Mouse (Mus musculus): ENCODE measurements around the gene Hmgcs2. TPM values are rescaled to one million over a fixed set of nuclear protein-coding genes. Genes with fewer than 3 reads are reported as not detected.

Hmgcs2 gene
- not detected in 2 replicates for polyA plus RNA-seq (2011; ENCODE audit: insufficient read length, low read depth, missing spikeins)

DNA sequence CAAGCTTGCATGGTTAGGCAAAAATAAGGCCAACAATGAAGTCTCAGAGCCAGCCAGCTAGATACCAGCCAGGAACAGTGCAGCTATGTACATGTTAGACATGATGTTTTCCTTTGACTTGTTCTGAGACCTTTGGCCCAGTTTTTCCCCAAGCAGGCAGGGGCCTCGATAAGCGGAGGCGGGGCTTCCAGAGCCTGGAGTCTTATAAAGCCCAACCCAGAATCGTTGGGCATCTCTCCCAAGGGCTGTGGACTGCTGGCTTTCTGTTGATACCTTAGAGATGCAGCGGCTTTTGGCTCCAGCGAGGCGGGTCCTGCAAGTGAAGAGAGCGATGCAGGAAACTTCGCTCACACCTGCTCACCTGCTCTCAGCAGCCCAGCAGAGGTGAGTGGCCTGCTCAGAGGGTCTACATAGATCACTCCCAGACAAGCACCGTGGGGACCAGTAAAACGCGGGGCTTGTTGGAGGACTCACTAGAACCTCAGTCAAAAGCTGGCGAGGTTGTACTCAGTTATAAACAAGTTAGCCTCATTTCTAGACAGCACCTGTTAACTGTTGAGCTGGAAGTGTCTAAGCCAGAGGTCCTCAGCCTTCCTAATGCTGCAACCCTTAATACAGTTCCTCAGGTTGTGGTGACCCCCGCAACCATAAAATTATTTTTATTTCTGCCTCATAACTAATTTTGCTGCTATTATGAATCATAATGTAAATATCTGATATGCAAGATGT, at the start of gene Hmgcs2:
TSS of gene Hmgcs2 (plus strand) at position 232 of the 729 bp plus-strand sequence.
- Histone ChIP-seq H3K27ac (ENCODE audit: insufficient read depth, low read length) (no peak within 1 kb of the TSS), H3K4me1 (ENCODE audit: control insufficient read depth, insufficient read depth, low read length) (no peaks in the 10 kb centered on the region), H3K4me3 (ENCODE audit: insufficient read depth, low read length) (no peak within 1 kb of the TSS)
- TF ChIP-seq CTCF (IDR thresholded peaks at IDR 0.05; ENCODE audit: borderline replicate concordance, insufficient read depth, low read length) (no peak), POLR2A (IDR thresholded peaks at IDR 0.05; ENCODE audit: low read depth, low read length) (no peak)

DNA sequence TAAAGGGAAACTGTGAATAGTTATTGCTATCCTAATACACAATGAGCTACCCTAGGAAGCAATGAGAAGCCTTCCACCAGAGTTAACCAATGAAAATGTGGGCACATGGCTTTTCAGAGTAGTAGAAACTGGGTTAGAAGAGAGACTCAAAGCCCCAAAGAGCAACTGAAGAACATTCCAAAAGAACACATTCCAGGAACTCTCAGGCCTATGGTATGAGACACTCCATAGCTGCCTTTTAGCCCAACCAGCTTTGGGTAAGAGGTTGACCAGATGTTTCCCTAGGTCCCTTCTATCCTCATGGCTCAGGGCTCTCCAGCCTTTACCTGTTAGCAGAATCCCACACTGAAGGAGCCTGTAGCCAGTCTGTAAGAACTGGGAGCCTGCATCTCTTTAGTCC, 46.7 kb upstream of the Hmgcs2 start:
- TF ChIP-seq CTCF (IDR thresholded peaks at IDR 0.05; ENCODE audit: borderline replicate concordance, insufficient read depth, low read length) (no peak), POLR2A (IDR thresholded peaks at IDR 0.05; ENCODE audit: low read depth, low read length) (no peak)
- no peak overlapping the region for H3K27ac ChIP-seq (ENCODE audit: insufficient read depth, low read length)

DNA sequence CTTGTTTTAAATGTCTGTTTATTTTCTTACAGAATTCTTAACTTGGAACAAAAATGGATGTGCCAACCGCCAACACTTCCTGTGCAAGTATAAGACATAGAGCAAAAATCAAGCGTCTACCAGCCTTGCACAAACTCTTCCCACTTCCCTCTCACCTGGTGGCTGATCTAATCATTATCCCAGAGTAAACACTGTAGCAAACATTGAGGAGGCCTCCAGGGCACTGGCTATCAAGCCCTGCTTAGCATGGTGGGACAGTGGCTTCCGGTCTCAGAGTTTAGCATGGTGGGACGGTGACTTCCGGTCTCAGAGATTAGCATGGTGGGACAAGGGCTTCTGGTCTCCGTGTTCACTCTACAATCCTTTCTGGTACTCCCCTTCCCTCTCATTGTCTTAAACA, 44.0 kb upstream of the Hmgcs2 start:
- H3K4me1 ChIP-seq (ENCODE audit: control insufficient read depth, insufficient read depth, low read length) = no peaks in the 10 kb centered on the region
- no peak for TF ChIP-seq CTCF (IDR thresholded peaks at IDR 0.05; ENCODE audit: borderline replicate concordance, insufficient read depth, low read length)
- no peak for TF ChIP-seq POLR2A (IDR thresholded peaks at IDR 0.05; ENCODE audit: low read depth, low read length)
- H3K4me3 ChIP-seq (ENCODE audit: insufficient read depth, low read length) = no peak overlapping the region
- no peak overlapping the region for H3K27ac ChIP-seq (ENCODE audit: insufficient read depth, low read length)

More for the DNA sequence above, 46.7 kb upstream of the Hmgcs2 start:
- Histone ChIP-seq H3K4me3 (ENCODE audit: insufficient read depth, low read length) (no peak overlapping the region), H3K4me1 (ENCODE audit: control insufficient read depth, insufficient read depth, low read length) (no peaks in the 10 kb centered on the region)

DNA sequence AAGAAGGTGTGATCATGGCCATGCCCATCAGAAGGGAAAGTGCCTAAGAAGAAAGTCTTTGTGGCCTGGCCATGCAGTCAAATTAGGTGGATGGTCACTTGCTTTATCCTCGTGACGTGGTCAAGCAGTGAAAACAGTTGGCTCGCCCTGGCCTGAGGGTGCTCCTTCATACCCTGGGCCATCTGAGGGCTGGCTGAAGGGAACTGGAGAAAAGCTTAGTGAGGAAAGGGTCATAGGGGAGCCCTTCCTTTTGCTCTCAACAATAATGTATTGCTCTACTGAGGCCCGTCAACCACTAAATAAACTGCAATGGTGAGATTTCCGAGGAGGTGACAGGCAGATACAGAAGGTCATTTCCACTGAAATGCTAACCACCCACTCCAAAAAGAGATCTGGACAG, 43.0 kb upstream of the Hmgcs2 start:
- no peak overlapping the region for H3K4me3 ChIP-seq (ENCODE audit: insufficient read depth, low read length)
- TF ChIP-seq POLR2A (IDR thresholded peaks at IDR 0.05; ENCODE audit: low read depth, low read length) (no peak), CTCF (IDR thresholded peaks at IDR 0.05; ENCODE audit: borderline replicate concordance, insufficient read depth, low read length) (no peak)
- no peak overlapping the region for H3K27ac ChIP-seq (ENCODE audit: insufficient read depth, low read length)
- no peaks in the 10 kb centered on the region for H3K4me1 ChIP-seq (ENCODE audit: control insufficient read depth, insufficient read depth, low read length)

DNA sequence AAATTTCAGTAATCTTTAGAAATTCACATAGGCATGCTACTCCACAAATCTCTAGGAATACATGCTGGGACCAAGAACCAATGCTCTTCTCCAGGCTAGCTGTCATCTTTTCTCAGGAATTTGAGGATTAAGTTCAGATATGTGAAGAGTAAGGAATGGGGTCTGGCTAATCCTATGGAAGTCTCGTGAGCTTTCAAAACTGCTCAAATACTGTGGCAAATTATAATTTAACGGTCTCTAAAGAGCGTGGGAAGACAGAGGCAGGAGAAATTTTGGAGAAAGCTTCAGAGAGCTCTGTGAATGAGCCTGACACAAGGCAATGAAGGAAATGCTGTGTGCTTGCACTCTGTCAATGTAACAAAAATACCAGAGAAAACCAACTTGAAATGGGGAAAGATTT, 42.1 kb upstream of the Hmgcs2 start:
- no peak overlapping the region for H3K4me3 ChIP-seq (ENCODE audit: insufficient read depth, low read length)
- H3K27ac ChIP-seq (ENCODE audit: insufficient read depth, low read length) = no peak overlapping the region
- H3K4me1 ChIP-seq (ENCODE audit: control insufficient read depth, insufficient read depth, low read length) = no peaks in the 10 kb centered on the region
- TF ChIP-seq POLR2A (IDR thresholded peaks at IDR 0.05; ENCODE audit: low read depth, low read length) = no peak
- no peak for TF ChIP-seq CTCF (IDR thresholded peaks at IDR 0.05; ENCODE audit: borderline replicate concordance, insufficient read depth, low read length)

DNA sequence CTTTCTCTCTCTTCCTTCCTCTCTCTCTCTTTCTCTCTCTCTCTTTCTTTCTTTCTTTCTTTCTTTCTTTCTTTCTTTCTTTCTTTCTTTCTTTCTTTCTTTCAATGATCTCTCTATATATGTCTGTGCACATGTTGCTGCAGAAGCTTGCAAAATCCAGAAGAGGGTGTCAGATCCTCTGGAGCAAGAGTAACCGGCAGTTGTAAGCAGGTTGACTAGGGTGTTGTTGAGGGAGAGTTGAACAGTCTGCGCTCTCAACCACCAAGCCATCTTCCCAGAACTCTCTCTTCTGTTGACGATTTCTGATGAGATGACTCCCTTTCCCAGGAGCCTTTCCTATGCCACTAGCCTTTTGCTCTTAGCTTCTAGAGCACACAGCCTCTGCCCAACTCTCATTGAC, 38.2 kb upstream of the Hmgcs2 start:
- no peak overlapping the region for H3K27ac ChIP-seq (ENCODE audit: insufficient read depth, low read length)
- TF ChIP-seq POLR2A (IDR thresholded peaks at IDR 0.05; ENCODE audit: low read depth, low read length) (no peak), CTCF (IDR thresholded peaks at IDR 0.05; ENCODE audit: borderline replicate concordance, insufficient read depth, low read length) (no peak)
- no peak overlapping the region for H3K4me3 ChIP-seq (ENCODE audit: insufficient read depth, low read length)
- no peaks in the 10 kb centered on the region for H3K4me1 ChIP-seq (ENCODE audit: control insufficient read depth, insufficient read depth, low read length)

DNA sequence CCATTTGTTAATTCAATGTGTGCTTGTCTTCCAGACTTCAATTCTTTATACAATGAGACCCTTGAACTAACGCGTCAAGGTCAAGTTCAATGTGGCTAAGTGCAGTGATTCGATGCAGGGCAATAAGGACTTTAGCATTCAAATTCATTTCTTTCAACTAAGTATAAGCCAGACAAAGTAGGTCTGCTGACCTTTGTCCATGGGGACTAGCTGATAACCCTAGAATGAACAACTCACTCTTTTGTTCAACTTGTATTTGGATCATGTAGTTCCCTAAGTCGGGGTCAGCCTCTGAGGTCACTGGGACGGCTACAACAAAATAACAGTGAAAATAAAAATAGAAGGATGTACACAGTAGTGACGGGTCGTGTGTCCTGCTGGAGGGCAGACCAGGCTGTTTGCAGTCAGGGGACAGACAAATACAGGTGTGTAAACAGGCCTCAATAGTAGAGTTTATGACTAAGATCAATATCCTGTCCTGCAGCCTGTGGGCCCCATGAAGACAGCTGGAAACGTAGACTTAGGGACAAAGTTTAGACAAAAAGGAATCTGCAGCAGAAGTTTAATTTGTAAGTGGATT, 37.7 kb upstream of the Hmgcs2 start:
- TF ChIP-seq POLR2A (IDR thresholded peaks at IDR 0.05; ENCODE audit: low read depth, low read length) = no peak
- no peak for TF ChIP-seq CTCF (IDR thresholded peaks at IDR 0.05; ENCODE audit: borderline replicate concordance, insufficient read depth, low read length)

DNA sequence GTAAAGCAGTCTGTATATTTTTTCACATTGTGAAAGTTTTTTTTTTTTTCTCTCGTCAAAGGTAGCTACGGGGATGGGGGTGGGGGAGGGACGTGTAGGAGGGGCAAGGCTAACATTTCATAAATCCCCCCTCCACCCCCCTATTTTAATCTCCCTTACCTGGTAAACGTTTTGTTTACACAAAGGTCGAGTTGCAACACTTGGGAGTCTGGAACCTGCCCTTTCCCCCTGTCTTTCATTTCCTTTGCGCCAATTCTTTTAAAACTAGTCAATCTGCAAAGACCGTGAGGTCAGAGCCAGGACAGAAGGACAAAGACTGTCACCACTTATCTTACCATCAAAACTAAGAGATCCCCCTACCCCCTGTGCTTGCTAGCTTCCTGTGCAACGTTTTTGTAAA, 34.3 kb upstream of the Hmgcs2 start:
- Histone ChIP-seq H3K4me3 (ENCODE audit: insufficient read depth, low read length) (no peak overlapping the region), H3K4me1 (ENCODE audit: control insufficient read depth, insufficient read depth, low read length) (no peaks in the 10 kb centered on the region), H3K27ac (ENCODE audit: insufficient read depth, low read length) (no peak overlapping the region)
- TF ChIP-seq CTCF (IDR thresholded peaks at IDR 0.05; ENCODE audit: borderline replicate concordance, insufficient read depth, low read length) = no peak
- no peak for TF ChIP-seq POLR2A (IDR thresholded peaks at IDR 0.05; ENCODE audit: low read depth, low read length)

More for the DNA sequence above, 37.7 kb upstream of the Hmgcs2 start:
- Histone ChIP-seq H3K4me1 (ENCODE audit: control insufficient read depth, insufficient read depth, low read length) (no peaks in the 10 kb centered on the region), H3K4me3 (ENCODE audit: insufficient read depth, low read length) (no peak overlapping the region), H3K27ac (ENCODE audit: insufficient read depth, low read length) (no peak overlapping the region)

DNA sequence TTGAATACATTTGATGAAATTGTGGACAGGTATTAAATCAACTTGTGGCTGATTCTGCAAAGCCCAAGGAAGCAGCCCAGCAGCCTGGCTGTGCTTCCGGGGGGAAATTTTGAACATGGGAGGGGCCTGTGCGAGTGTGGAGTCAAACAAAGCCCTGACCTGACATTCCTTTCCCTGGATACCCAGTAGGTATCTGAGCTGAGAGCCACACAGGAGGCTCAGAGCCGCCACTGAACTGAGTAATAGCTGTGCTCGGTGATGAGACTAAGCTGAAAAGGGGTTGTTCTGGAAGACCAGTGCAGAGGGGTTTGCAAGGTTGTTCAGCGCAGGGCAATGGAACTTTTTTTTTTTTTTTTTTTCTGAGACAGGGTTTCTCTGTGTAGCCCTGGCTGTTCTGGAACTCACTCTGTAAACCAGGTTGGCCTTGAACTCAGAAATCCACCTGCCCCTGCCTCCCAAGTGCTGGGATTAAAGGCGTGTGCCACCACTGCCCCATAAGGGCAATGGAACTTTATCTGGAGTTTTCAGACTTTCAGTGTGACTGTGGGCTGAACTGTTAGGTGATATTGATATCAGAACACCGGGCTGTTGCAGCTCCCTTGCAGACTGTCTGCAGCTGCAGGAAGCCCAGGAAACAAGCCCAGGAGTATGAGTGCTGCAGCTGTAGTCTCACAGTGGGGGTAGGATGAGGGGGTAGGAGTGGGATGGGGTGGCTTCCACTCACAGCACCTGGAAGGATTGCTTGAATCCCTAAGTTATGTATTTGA, 33.1 kb upstream of the Hmgcs2 start:
- TF ChIP-seq CTCF (IDR thresholded peaks at IDR 0.05; ENCODE audit: borderline replicate concordance, insufficient read depth, low read length) = no peak
- no peak overlapping the region for H3K4me3 ChIP-seq (ENCODE audit: insufficient read depth, low read length)

DNA sequence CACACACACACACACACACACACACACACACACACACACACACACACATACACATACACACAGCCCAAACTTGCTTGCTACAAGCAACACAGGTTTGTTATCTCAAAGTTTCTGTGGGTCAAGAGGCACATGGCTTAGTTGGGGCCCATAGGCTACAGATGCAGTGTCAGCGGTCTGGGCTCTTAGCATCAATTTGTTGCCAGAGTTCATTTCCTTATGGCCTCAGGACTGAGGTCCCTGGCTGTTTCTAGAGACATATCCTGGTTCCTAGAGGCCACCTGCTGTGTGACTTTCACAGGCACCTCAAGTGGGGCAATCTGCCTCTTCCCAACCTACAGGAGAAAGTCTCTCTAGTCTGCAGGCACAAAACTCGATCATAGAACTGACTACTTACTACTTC, 30.9 kb upstream of the Hmgcs2 start:
- H3K4me1 ChIP-seq (ENCODE audit: control insufficient read depth, insufficient read depth, low read length) = no peaks in the 10 kb centered on the region
- no peak overlapping the region for H3K27ac ChIP-seq (ENCODE audit: insufficient read depth, low read length)
- TF ChIP-seq CTCF (IDR thresholded peaks at IDR 0.05; ENCODE audit: borderline replicate concordance, insufficient read depth, low read length) (no peak), POLR2A (IDR thresholded peaks at IDR 0.05; ENCODE audit: low read depth, low read length) (no peak)
- no peak overlapping the region for H3K4me3 ChIP-seq (ENCODE audit: insufficient read depth, low read length)

More for the DNA sequence above, 33.1 kb upstream of the Hmgcs2 start:
- Histone ChIP-seq H3K27ac (ENCODE audit: insufficient read depth, low read length) (no peak overlapping the region), H3K4me1 (ENCODE audit: control insufficient read depth, insufficient read depth, low read length) (no peaks in the 10 kb centered on the region)
